Mouse (Mus musculus): ENCODE data around the gene Zfp619. TPM values are rescaled to one million over a fixed set of nuclear protein-coding genes. Genes with fewer than 3 reads are reported as not detected.

The Zfp619 gene
- polyA plus RNA-seq, 1 experiment from 2014 or later, result 2.8 TPM

Other genes starting within 250 kb of the Zfp619 start
- gene Gm5114, start 104.6 kb upstream of the Zfp619 start, polyA plus RNA-seq (2016; fragmentation: Nextera tagmentation; extraction: Ambion mirVana), result not detected in 2 replicates